Mouse (Mus musculus) MEL (cell line): ENCODE data around the gene Shisal2a. TPM values are rescaled to one million over a fixed set of nuclear protein-coding genes. Genes with fewer than 3 reads are reported as not detected.

Experiments
- DNase-seq: peaks from one replicate; pipeline ENCODE4 v3.0.0; 2011; ENCODE audit warnings: low read depth, low spot score
- H3K27ac ChIP-seq: 2 replicates; pipeline ENCODE4 v1.5.1; 2012; ENCODE audit warnings: low read depth, mild to moderate bottlenecking, control low read depth, low read length, moderate library complexity; ENCODE audit not compliant: control insufficient read depth
- H3K27me3 ChIP-seq, 2 experiments: fragments of 150-350 bp in 1 of 2; sonication (generic) in 1 of 2; 2 replicates each; pipeline ENCODE4 v1.6.1; 2012; ENCODE audit warnings: low read length in 2 of 2, mild to moderate bottlenecking in 2 of 2, improper control_type of control experiment in 1 of 2, moderate library complexity in 1 of 2; ENCODE audit not compliant: insufficient read depth in 2 of 2, control insufficient read depth in 1 of 2
- H3K36me3 ChIP-seq, 2 experiments: 2 replicates each; pipeline ENCODE4 v1.6.1; 2012 to 2014; ENCODE audit warnings: low read length in 2 of 2, improper control_type of control experiment in 1 of 2, inconsistent platforms in 1 of 2, mild to moderate bottlenecking in 1 of 2; ENCODE audit not compliant: insufficient read depth in 2 of 2, control insufficient read depth in 1 of 2
- H3K4me1 ChIP-seq, 2 experiments: fragments of 150-350 bp in 1 of 2; sonication (generic) in 1 of 2; 2 replicates each; pipeline ENCODE4 v1.6.1; 2012; ENCODE audit warnings: low read length in 2 of 2, improper control_type of control experiment in 1 of 2, mild to moderate bottlenecking in 1 of 2; ENCODE audit not compliant: insufficient read depth in 2 of 2, control insufficient read depth in 1 of 2
- H3K4me3 ChIP-seq, 2 experiments: fragments of 150-350 bp in 1 of 2; sonication (generic) in 1 of 2; 2 replicates each; pipeline ENCODE4 v1.5.1; 2012; ENCODE audit warnings: low read depth in 2 of 2, low read length in 2 of 2, mild to moderate bottlenecking in 2 of 2, moderate library complexity in 2 of 2, control low read depth in 1 of 2, improper control_type of control experiment in 1 of 2; ENCODE audit not compliant: control insufficient read depth in 1 of 2, insufficient read depth in 1 of 2
- H3K79me2 ChIP-seq: 2 replicates; pipeline ENCODE4 v1.6.1; 2012; ENCODE audit warnings: mild to moderate bottlenecking, low read length, moderate library complexity; ENCODE audit not compliant: control insufficient read depth, poor library complexity, insufficient read depth
- H3K9ac ChIP-seq: 2 replicates; pipeline ENCODE4 v1.6.1; 2012; ENCODE audit warnings: low read depth, mild to moderate bottlenecking, control low read depth, low read length, moderate library complexity; ENCODE audit not compliant: control insufficient read depth, poor library complexity, severe bottlenecking
- H3K9me3 ChIP-seq: fragments of 150-350 bp; sonication (generic); replicated peaks from 2 replicates; pipeline ENCODE4 v1.6.1; 2012; ENCODE audit warnings: mild to moderate bottlenecking, low read length, improper control_type of control experiment, moderate library complexity; ENCODE audit not compliant: insufficient read depth
- BHLHE40 ChIP-seq: IDR thresholded peaks from 2 replicates; pipeline ENCODE4 v1.6.1; 2012; ENCODE audit warnings: low read depth, mild to moderate bottlenecking, inconsistent platforms, low read length, improper control_type of control experiment, borderline replicate concordance
- CHD2 ChIP-seq: IDR thresholded peaks from 2 replicates; pipeline ENCODE4 v1.6.1; 2011; ENCODE audit warnings: low read length, improper control_type of control experiment
- E2F4 ChIP-seq: IDR thresholded peaks from 2 replicates; pipeline ENCODE4 v1.6.1; 2011; ENCODE audit warnings: low read depth, low read length, improper control_type of control experiment, borderline replicate concordance
- ELF1 ChIP-seq: IDR thresholded peaks from 2 replicates; pipeline ENCODE4 v1.6.1; 2014; ENCODE audit warnings: low read depth, mild to moderate bottlenecking, inconsistent platforms, low read length, improper control_type of control experiment, moderate library complexity
- EP300 ChIP-seq, 2 experiments: IDR thresholded peaks; 2 replicates each; pipeline ENCODE4 v1.6.1; 2011; ENCODE audit warnings: improper control_type of control experiment in 2 of 2, low read length in 2 of 2, low read depth in 1 of 2, mild to moderate bottlenecking in 1 of 2
- JUND ChIP-seq: IDR thresholded peaks from 2 replicates; pipeline ENCODE4 v1.6.1; 2011; ENCODE audit warnings: low read depth, mild to moderate bottlenecking, improper control_type of control experiment, low read length
- MAX ChIP-seq: IDR thresholded peaks from 2 replicates; pipeline ENCODE4 v1.6.1; 2011; ENCODE audit warnings: low read length, improper control_type of control experiment
- MAZ ChIP-seq: IDR thresholded peaks from 2 replicates; pipeline ENCODE4 v1.6.1; 2012; ENCODE audit warnings: low read depth, mild to moderate bottlenecking, inconsistent platforms, low read length, improper control_type of control experiment
- MEF2A ChIP-seq: IDR thresholded peaks from 2 replicates; pipeline ENCODE4 v1.6.1; 2014; ENCODE audit warnings: low read depth, mild to moderate bottlenecking, inconsistent platforms, low read length, improper control_type of control experiment; ENCODE audit not compliant: poor library complexity, insufficient replicate concordance, severe bottlenecking; ENCODE audit errors: extremely low read depth
- MXI1 ChIP-seq: IDR thresholded peaks from 2 replicates; pipeline ENCODE4 v1.6.1; 2011; ENCODE audit warnings: mild to moderate bottlenecking, low read depth, low read length, improper control_type of control experiment
- NELFE ChIP-seq: IDR thresholded peaks from 2 replicates; pipeline ENCODE4 v1.6.1; 2011; ENCODE audit warnings: low read depth, low read length, improper control_type of control experiment
- POLR2A ChIP-seq, 2 experiments: IDR thresholded peaks; 2 replicates each; pipeline ENCODE4 v1.6.1; 2011 to 2012; ENCODE audit warnings: low read length in 2 of 2, mild to moderate bottlenecking in 2 of 2, control low read depth in 1 of 2, improper control_type of control experiment in 1 of 2, low read depth in 1 of 2, moderate library complexity in 1 of 2; ENCODE audit not compliant: control insufficient read depth in 1 of 2, insufficient read depth in 1 of 2, poor library complexity in 1 of 2
- RAD21 ChIP-seq: IDR thresholded peaks from 2 replicates; pipeline ENCODE4 v1.6.1; 2011; ENCODE audit warnings: mild to moderate bottlenecking, low read depth, low read length, improper control_type of control experiment
- TAL1 ChIP-seq: IDR thresholded peaks from 2 replicates; pipeline ENCODE4 v1.6.1; 2012; ENCODE audit warnings: mild to moderate bottlenecking, inconsistent platforms, low read length, moderate library complexity, mixed read lengths
- TBP ChIP-seq: IDR thresholded peaks from 2 replicates; pipeline ENCODE4 v1.8.0; 2011; ENCODE audit warnings: low read depth, low read length, improper control_type of control experiment
- TCF12 ChIP-seq: IDR thresholded peaks from 2 replicates; pipeline ENCODE4 v1.6.1; 2014; ENCODE audit warnings: low read depth, mild to moderate bottlenecking, inconsistent platforms, low read length, improper control_type of control experiment, moderate library complexity
- USF1 ChIP-seq: IDR thresholded peaks from 2 replicates; pipeline ENCODE4 v1.6.1; 2014; ENCODE audit warnings: low read depth, mild to moderate bottlenecking, inconsistent platforms, low read length, improper control_type of control experiment, moderate library complexity
- USF2 ChIP-seq, 2 experiments: IDR thresholded peaks; 2 replicates each; pipeline ENCODE4 v1.6.1; 2011 to 2012; ENCODE audit warnings: improper control_type of control experiment in 2 of 2, low read length in 2 of 2, borderline replicate concordance in 1 of 2, inconsistent platforms in 1 of 2, low read depth in 1 of 2, mild to moderate bottlenecking in 1 of 2; ENCODE audit not compliant: insufficient read depth in 1 of 2
- ZC3H11A ChIP-seq: IDR thresholded peaks from 2 replicates; pipeline ENCODE4 v1.6.1; 2012; ENCODE audit warnings: low read depth, mild to moderate bottlenecking, inconsistent platforms, low read length, improper control_type of control experiment
- ZKSCAN1 ChIP-seq: IDR thresholded peaks from 2 replicates; pipeline ENCODE4 v1.6.1; 2012; ENCODE audit warnings: low read depth, mild to moderate bottlenecking, inconsistent platforms, low read length, improper control_type of control experiment, moderate library complexity
- polyA plus RNA-seq, 2 experiments: library from polyadenylated mRNA; stranded (reverse) in 1 of 2; unstranded in 1 of 2; fragments of >175 nt in 1 of 2; fragments of >200 nt in 1 of 2; gene quantifications; 2 replicates each; pipeline versions ENCODE4 v1.2.1 to v1.2.4; 2012; ENCODE audit warnings: low replicate concordance in 2 of 2, low read depth in 1 of 2; ENCODE audit not compliant: insufficient read length in 2 of 2, insufficient read depth in 1 of 2, missing spikeins in 1 of 2
- total RNA-seq: library from RNA; depleted of rRNA; stranded (reverse); fragments of 300-350 nt; gene quantifications from 2 replicates; pipeline ENCODE4 v1.2.3, GENCODE M21; 2012

Gene Shisal2a
- total and polyA plus RNA-seq, 3 experiments: not detected

- no peak for TF ChIP-seq MEF2A
- no peak for TF ChIP-seq TAL1
- TF ChIP-seq USF2 (IDR thresholded peaks at IDR 0.05; ENCODE audit: borderline replicate concordance in 1 of 2, insufficient read depth in 1 of 2, low read depth in 1 of 2, low read length in 2 of 2): no peak
- TF ChIP-seq USF1: no peak
- TF ChIP-seq TBP: no peak
- no peak for TF ChIP-seq POLR2A (IDR thresholded peaks at IDR 0.05; ENCODE audit: control insufficient read depth in 1 of 2, insufficient read depth in 1 of 2, low read depth in 1 of 2, low read length in 2 of 2, poor library complexity in 1 of 2)
- TF ChIP-seq E2F4: no peak
- TF ChIP-seq ZC3H11A: no peak
- TF ChIP-seq EP300 (IDR thresholded peaks at IDR 0.05; ENCODE audit: low read depth in 1 of 2, low read length in 2 of 2): no peak
- TF ChIP-seq RAD21: no peak
- TF ChIP-seq ELF1: no peak
- no peak for TF ChIP-seq TCF12
- no peak for TF ChIP-seq NELFE
- Histone ChIP-seq H3K79me2 (no peaks in the 10 kb centered on the region), H3K9ac (no peak overlapping the region), H3K9me3 (no peaks in the 10 kb centered on the region), H3K27me3 (peaks cover 5% of the 10 kb centered on the region in 2 experiments; a peak in 3 of 4 replicates), H3K4me3 (no peak overlapping the region), H3K4me1 (no peaks in the 10 kb centered on the region), H3K36me3 (no peaks in the 10 kb centered on the region), H3K27ac (no peak overlapping the region)
- DNase-seq: no peak
Observed at GRCm38 (mm10) chr4:108403861-108404635, 20.9 kb upstream of the Shisal2a start.

- no peak overlapping the region for H3K9ac ChIP-seq
- peaks cover 5% of the 10 kb centered on the region in 2 experiments; a peak in 3 of 4 replicates for H3K27me3 ChIP-seq
- H3K36me3 ChIP-seq: no peaks in the 10 kb centered on the region
- H3K4me3 ChIP-seq: no peak overlapping the region
- no peaks in the 10 kb centered on the region for H3K79me2 ChIP-seq
- H3K27ac ChIP-seq: no peak overlapping the region
- TF ChIP-seq EP300 (IDR thresholded peaks at IDR 0.05; ENCODE audit: low read depth in 1 of 2, low read length in 2 of 2): no peak
- no peak for TF ChIP-seq MAX
- TF ChIP-seq MAZ: no peak
- no peak for TF ChIP-seq ZC3H11A
- no peak for TF ChIP-seq MXI1
- TF ChIP-seq CHD2: no peak
- TF ChIP-seq BHLHE40: no peak
- TF ChIP-seq NELFE: no peak
- TF ChIP-seq TAL1: no peak
- TF ChIP-seq JUND: no peak
- no peak for TF ChIP-seq ZKSCAN1
- DNase-seq: no peak
- no peaks in the 10 kb centered on the region for H3K9me3 ChIP-seq
- no peaks in the 10 kb centered on the region for H3K4me1 ChIP-seq
Observed at GRCm38 (mm10) chr4:108400395-108400794, 17.2 kb upstream of the Shisal2a start.
